Mouse (Mus musculus) layer of hippocampus, adult 9-10 months (tissue): ENCODE data around the gene Apobec1.
"Not testable (repeated sequence)": the region's sequence is repeated elsewhere in the genome, so short reads cannot be mapped to it uniquely, and the experiment has no call there.

ENCODE experiments used
- DNase-seq: peaks from one replicate; pipeline ENCODE4 v3.0.0; 2022; ENCODE audit warnings: low spot score

The Apobec1 gene

DNA sequence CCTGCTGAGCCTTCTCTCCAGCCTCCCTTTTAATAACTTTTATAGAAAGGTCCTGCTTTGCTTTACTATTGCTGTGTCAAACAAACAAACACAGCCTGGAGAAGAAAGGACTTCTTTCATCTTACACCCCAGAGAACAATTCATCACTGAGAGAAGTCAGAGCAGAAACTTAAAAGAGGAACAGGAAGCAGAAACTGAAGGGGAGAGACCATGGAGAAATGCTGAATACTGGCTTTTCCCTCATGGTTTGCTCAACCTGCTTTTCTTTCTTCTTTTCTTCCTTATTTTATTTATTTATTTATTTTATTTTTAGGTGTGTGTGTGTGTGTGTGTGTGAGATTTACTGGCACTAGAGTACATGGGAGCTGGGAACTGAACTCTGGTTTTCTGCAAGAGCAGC lies 2.0 kb upstream of the Apobec1 start:
- no peak for DNase-seq

DNA sequence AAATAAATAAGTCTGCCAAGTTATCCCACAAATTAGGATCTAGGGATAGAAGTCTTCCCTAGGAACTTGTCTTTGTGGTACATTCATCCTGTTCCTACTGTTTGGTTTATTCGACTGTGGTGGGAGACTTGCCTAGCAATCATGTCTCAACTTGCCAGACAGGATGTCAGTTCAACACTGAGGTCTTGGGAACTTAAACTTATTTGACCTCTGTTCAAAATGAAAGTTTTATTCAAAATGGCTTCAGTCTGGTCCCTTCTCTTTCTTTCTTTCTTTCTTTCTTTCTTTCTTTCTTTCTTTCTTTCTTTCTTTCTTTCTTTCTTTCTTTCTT lies 713 bp upstream of the Apobec1 start:
- DNase-seq = no peak

DNA sequence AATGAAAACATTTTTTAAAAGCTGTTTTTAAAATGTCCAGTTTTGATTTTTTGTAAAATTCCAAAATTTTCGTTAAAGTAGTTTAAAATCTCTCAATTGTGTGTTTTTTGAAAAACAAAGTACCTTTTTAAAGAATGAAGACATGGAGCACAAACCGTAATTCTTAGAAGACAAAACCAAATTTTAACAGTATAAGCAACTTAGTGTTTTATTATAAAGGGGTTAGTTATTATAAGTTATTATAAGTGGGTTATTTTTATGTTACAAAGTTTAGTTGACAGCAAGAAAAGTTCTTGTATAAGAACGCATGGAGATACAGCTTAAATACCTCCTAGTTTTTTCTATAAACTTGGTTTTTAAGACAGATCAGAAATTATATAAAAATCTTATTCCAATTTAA lies 629 bp downstream of the Apobec1 start:
- no peak for DNase-seq

DNA sequence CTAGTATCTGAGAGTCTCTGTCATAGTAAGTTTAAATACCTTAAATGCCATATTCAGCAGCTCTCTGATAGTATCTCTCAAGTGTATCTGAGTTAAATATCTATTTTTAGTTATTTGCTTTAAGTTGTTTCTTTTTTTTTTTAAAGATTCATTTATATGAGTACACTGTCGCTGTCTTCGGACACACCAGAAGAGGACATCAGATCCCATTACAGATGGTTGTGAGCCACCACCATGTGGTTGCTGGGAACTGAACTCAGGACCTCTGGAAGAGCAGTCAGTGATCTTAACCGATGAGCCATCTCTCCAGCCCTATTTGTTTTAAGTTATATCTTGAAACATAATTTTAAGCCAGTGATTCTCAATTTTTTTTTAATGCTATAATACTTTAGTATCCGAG lies 1.2 kb downstream of the Apobec1 start:
- DNase-seq = no peak

DNA sequence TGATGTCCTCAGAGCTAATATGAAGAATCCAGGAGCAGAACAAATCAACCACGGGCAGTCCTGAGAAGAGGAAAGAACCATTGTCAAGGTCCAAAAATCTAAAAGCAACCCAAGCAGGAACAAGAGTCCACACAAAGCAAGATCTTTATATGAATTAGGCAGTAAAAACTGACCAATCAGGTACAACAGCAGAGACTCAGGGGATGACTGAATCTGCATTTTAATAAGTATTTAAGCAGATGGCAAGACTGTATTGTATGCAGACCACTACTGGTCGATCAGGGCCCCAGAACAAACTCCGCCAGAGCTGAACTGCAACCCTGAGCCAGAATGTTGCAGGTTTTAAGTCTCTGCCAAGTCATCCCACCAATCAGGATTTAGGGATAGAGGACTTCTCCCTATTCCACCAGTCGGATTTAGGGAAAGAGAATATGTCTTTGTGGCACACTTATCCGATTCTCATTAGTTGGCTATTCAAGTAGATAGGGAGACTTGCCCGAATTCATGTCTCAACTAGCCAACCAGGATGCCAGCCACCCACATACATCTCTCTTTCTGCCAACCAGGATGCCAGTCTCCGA lies 2.1 kb downstream of the Apobec1 start:
- DNase-seq = no peak

DNA sequence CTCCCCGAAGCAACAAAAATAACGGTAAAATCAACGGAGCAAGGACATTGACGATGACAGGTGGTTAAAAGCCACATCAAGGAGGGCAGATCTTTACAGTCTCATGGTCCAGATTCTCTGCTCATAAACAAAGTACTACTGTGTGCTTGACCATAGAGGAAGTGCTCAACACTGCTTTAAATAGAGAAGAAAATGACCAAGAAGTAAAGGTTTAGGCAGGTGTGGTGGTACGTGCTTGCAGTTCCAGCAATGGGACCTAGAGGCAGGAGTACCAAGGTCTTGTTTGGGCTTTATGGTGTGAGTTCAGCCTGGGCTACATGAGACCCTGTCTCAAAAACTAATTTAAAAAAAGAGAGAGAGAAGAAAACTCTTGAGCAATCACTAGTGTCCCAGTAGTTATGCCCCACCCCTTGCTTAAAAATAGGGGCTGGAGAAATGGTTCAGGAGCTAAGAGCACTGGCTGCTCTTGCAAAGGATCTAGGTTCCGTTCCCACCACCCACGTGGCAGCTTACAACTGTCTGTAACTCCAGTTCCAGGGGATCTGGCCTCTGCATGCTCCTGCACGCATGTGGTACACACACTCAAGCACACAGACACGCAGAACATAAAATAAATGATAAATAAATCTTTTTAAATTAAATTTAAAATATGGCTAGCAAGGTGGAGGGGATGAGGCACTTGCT lies 3.0 kb downstream of the Apobec1 start:
- no peak for DNase-seq

DNA sequence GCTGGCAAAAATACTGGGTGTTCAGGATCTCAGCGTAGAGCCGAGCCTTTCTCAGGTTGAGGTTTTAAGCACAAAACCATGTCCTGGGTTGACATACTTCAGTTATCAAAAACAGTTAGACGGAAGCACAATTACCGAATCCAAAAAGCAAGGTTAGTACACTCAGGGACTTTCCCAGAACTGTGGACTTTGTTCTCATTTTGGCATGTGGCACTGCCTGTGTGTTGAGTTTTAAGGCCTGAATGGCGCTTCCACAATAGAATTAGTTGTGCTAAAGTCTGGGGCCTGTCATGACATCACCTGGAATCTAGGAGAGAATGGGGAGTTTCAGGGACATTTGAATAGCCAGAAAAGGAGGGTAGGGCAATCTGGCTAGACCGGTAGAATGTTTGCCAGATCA lies 3.8 kb downstream of the Apobec1 start:
- no peak for DNase-seq

DNA sequence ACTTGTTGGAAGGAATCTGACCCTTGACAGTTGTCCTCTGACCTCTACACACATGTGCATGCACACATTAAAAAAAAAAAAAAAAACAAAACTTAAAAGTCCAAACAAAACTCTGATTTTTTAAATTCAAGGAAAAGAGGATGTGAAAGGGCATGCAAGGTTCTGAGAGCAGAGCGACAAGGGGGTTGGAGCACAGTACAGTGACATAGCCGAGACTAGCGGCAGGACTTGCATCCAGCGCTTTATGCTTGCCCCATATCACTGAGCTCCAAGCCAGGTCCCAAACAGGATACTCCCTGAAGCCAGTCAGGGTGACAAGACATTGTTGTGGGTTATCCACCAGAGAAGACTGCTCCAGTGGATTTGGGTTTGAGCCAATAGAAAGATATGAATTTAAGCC lies 4.2 kb downstream of the Apobec1 start:
- DNase-seq = no peak

DNA sequence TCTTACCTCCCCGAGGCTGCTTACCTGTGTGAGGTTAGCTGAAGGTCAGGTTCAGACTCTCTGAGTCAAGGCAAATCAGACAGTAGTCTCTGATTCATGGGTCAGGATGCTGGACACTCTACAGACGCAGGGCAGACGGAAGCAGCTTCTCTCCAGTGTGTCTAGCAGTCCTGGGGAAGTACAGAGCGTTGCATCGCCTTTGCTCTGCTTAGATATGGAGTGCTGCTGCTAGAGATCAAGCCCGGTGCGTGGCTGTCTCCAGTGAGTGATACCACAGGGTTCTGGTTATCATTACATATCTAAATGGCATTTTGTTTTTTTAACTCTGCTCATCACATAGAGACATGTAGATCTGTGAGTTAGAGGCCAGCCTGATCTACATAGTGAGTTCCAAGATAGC lies 5.6 kb downstream of the Apobec1 start:
- no peak for DNase-seq

DNA sequence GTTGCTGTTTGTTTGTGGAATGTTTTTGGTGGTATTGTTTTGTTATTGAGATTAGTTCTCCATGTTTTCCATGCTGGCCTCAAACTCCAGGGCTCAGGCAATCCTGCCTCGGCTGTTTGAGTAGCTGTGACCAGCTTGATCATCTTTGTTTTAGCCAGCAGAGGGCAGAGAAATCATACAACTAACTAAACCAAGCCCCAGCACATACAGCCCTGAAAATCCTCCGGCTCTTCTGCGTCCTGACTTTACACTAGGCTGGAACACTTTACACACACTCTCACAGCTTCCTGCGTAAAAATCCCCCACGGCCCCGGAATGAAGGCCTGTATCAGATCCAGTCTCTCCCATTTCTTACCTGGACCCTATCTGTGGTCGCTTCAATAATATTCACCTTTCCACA lies 6.6 kb downstream of the Apobec1 start:
- DNase-seq = no peak

DNA sequence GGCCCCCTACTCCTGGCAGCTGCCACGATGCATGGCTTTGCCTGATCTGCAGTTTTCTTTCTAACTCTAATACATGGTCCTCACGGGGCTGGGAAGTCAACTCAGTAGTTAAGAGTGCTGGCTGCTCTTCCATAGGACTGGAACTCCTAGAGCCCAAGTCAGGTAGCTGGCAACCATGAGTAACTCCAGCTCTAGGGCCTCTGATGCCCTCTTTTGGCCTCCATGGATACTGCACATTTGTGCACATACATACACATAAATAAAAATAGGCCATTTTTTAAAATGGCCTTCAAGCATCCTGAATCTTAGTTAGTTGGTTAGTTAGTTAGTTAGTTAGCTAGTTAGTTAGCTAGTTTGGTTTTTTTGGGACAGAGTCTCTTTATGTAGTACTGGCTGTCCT lies 9.3 kb downstream of the Apobec1 start:
- DNase-seq = no peak

DNA sequence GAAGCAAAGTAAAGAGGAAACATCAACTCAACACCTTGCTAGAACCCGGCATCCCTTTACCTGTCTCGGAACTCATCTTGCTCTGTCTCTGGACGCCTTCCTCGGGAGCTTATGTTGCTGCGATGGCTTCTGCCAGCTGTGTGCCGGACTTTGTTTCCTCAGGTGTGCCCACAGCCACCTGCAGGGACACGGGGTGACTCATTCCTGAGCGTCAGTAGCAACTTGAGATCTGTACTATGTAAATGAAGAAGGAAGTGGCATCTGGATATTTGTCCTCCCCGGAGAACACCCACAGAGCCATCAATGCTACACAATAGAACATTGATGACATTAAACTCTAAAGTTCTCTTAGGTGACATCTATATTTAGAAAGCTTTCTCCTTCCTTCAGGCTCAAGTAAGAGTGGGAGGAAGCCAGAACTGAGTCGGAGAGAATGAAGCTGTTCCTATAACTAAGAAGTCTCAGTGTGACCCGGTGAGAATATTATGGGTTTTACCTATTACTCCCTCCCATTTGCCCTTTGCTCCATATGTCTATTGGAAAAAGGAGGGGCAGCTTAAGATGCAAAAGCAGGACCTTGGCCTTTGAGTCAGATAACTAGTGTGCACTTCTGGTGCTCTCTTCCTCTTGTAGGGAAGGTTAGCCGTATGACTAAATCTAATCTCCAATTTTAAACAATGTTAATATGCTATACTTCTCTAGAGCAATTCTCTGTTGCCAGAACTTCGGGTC lies 11.1 kb downstream of the Apobec1 start:
- no peak for DNase-seq

DNA sequence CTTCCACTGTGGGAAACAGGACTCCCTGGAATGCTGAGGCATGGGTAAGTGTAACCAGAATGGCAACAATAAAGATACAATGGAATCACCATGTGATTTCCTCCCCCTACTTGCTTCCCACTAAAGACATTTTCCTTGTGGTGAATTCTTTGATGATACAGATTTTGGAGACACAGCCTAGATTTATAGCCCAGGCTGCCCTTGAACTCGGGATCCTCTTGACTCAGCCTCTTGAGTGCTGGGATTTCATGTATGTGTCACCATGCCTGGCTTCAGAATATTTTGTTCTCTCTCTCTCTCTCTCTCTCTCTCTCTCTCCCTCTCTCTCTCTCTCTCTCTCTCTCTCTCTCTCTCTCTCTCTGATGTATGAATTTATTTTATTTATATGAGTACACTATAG lies 23.2 kb downstream of the Apobec1 start:
- no peak for DNase-seq

DNA sequence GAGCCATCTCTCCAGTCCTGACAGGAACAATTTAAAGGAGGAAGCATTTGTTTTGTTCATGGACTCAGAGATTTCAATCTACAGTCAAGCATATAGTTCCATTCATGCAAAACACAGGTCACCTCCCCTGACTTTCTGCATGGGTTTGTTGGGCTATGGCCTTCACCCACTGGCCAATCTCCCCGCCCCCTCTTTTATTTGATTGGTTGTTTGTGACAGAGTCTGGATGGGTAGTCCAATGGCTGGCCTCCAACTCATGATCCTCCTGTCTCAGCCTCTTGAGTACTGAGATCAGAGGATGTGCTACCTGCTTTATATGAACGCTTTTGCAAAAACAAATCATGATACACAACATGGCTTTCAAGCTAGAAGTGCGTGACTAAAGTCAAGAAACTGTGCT lies 25.2 kb downstream of the Apobec1 start:
- no peak for DNase-seq

DNA sequence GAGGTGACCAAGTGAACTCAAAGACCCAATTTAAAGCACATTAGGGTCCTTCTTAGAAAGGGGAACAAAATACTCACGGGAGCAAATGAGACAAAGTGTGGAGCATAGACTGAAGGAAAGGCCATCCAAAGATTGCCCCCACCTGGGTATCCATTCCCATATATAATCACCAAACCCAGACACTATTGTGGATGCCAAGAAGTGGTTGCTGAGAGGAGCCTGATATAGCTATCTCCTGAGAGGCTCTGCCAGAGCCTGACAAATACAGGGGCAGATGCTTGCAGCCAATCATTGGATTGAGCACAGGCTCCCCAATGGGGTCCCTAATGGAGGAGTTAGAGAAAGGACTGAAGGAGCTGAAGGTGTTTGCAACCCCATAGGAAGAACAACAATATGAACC lies 27.2 kb downstream of the Apobec1 start:
- DNase-seq = not testable (repeated sequence)

DNA sequence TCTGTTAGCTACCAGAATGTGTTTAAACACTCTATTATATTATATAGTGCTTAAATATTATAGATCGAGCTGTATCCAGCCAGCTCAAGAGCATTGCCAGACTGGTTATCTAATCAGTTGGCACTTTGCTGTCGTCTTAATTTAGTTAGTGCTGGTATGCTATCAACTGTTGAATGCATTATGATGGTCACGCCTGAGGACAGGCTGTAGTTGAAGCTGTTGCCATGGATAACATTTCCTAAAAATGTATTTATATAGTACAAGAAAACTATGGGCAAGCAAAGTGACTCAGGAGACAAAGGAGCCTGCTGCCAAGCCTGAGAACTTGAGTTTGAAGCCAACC lies 30.7 kb downstream of the Apobec1 start:
- DNase-seq = no peak

DNA sequence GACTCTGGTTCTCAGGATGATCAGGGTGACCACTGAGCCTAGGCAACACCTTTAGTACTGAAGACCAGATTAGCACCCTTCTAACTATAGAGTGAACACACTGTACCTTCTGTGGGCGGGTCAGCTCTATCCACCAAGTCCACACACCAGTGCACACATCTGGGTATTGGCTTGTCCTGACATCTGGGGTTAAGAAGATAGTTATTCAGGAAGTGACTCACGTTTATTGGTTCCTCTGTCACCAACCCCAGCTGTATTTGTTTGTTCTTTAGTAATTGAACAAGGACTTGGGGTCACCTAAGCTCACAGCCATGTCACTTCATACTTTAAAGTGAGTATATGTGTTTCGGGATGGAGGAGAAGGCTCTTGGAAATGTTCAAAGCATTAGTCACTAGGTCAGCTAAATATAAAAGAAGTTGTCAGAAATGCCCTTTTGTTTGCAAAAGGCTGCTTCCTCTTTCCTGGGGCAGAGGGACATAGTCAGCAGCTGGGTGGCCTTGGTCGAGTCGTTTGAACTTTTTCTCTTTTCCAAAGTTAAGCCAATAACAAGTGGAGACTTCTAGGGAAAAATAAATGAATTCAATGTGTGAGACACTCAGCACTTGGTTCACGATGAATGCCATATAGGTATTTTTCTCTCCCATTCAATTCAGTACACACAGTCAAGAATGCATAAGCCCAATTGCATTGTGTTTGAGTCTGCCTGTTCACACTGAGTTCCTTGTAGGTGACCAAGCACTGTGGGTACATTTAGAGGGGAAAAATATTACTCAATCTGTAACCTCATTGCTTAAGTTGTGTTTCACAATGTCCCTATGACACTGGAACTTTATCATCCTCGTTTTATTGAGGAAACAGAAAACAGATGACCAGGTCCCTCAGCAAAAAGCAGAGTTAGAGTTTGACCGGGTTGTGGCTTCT lies 31.3 kb downstream of the Apobec1 start:
- no peak for DNase-seq

DNA sequence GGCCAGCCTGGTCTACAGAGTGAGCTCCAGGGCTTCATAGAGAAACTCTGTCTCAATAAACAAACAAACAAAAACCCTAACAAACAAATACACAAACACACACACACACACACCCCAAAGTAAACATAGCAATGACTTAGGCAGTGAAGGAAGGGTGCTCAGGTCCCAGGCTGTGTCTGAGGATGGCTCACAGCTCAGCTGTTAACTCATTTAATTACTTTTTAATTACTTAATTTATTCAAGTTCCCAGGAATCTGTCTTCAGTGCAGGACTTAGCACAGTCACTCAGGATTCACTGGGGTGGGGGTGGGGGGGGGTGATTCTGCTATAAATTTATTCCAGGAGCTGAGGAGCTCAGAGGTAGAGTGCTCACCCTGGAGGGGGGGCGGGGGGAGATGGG lies 32.5 kb downstream of the Apobec1 start:
- no peak for DNase-seq

DNA sequence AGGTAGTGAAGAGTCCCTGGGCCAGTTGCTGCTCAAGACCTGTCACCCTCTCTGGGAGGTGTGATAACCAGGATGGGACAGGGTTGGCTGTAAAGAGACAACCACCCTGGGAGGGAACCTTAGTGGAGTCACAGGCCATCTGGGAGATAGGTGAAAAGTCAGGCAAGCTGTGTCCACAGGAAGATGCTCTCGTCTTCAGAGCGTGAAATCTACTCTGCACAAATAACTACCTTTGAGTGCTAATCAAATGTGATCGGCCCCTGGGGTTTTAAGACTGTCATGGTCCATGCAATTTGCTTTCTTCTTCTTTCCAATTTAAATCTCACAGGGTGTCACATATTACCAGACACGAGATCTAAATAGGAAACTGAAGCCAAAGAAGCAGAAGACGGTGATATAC lies 33.1 kb downstream of the Apobec1 start:
- DNase-seq = no peak

DNA sequence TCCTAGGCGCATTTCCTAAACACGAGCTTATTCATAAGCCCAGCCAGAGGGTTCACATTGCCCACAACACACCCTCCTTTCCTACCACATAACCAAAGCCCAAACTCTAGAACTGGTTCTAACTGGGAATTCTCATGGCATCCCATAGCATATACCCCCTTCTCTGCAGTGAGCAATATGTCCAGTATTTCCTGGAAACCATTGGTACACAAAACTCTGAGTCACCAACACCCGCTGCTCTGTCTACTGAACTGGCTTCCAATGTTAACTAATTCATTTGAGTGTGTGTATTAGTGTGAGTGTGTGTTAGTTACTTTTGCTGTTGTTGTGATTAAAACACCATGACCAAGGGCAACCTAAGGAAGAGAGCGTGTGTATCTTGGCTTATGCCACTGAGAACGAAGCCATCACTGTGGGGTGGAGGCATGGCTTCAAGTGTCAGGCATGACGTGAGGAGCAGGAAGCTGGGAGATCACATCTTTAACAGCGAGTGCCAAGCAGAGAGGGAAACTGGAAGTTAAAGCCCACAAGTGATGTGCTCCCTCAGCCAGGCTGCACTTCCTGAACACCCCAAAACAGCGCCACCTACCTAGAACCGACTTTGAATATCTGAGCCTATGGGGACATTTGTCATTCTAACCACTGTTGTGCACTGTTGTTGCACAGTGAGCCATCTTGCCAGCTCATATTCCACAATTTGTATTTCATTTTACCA lies 37.0 kb downstream of the Apobec1 start:
- DNase-seq = no peak

DNA sequence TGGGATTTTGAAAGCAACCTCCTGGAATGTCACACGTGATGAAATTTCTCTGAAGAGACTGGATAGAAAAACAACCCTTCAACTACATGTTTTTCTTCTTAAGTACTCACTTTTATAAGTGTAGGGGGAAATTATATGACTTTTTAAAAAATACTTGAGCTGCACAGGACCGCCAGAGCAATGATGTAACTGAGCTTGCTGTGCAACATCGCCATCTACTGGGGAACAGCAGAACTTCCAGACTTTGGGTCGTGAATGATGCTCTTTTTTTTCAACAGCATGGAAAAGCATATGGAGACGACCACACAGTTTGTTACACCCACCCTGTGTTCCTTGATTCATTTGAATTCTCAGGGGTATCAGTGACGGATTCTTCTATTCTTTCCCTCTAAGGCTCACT lies 39.8 kb downstream of the Apobec1 start:
- peak; percentile 38 for DNase-seq

DNA sequence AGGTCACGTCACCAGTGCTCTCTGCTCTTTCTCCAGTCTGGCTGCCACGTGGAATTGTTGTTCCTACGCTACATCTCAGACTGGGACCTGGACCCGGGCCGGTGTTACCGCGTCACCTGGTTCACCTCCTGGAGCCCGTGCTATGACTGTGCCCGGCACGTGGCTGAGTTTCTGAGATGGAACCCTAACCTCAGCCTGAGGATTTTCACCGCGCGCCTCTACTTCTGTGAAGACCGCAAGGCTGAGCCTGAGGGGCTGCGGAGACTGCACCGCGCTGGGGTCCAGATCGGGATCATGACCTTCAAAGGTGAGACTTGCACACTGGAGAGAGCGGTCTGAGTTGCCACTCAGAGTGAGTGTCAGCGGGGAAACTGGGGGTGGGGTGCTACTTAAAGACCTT lies 41.2 kb downstream of the Apobec1 start:
- DNase-seq = no peak
